Mouse (Mus musculus) kidney, adult 2 months (tissue): ENCODE measurements at regions not wholly inside any gene's neighbourhood (a gene's known extent, or its start where the extent isn't known, plus 50 kb on each side); places are given as distances from the start of the nearest gene placed in this dataset.

Source experiments
- DNase-seq: peaks from one replicate; pipeline ENCODE4 v3.0.0; 2021
- H3K27ac ChIP-seq: fragments of 200-500 bp; 2 replicates; pipeline ENCODE4 v1.5.1; 2012; ENCODE audit warnings: low read depth, low read length, control low read depth, inconsistent platforms; ENCODE audit not compliant: insufficient read depth
- H3K27me3 ChIP-seq: fragments of 200-500 bp; replicated peaks from 2 replicates; pipeline ENCODE4 v1.6.1; 2012; ENCODE audit warnings: mild to moderate bottlenecking, moderate library complexity, low read length, inconsistent platforms; ENCODE audit not compliant: control insufficient read depth, insufficient read depth
- H3K36me3 ChIP-seq: fragments of 200-500 bp; 2 replicates; pipeline ENCODE4 v1.6.1; 2012; ENCODE audit warnings: mild to moderate bottlenecking, moderate library complexity, low read length, inconsistent platforms; ENCODE audit not compliant: control insufficient read depth, insufficient read depth
- H3K4me1 ChIP-seq: fragments of 200-500 bp; 2 replicates; pipeline ENCODE4 v1.6.1; 2011; ENCODE audit warnings: low read length; ENCODE audit not compliant: control insufficient read depth, insufficient read depth
- H3K4me3 ChIP-seq: fragments of 200-500 bp; 2 replicates; pipeline ENCODE4 v1.5.1; 2011; ENCODE audit warnings: mild to moderate bottlenecking, low read depth, low read length, control low read depth; ENCODE audit not compliant: insufficient read depth
- CTCF ChIP-seq: fragments of 200-500 bp; conservative IDR thresholded peaks from 2 replicates; pipeline ENCODE4 v1.5.1; 2011; ENCODE audit warnings: low read depth, mild to moderate bottlenecking, control low read depth, low read length, moderate library complexity, mixed read lengths; ENCODE audit not compliant: insufficient read depth, insufficient read length
- POLR2A ChIP-seq: fragments of 200-500 bp; IDR thresholded peaks from one replicate; pipeline ENCODE4 v1.6.1; 2011; ENCODE audit warnings: low read depth, low read length, control low read depth
- WGBS: fragments of 180-500 bp; shearing (Covaris S2); methylation state at CpG from one replicate; pipeline ENCODE4 v1.1.7; 2018; 5-methylcytosine and 5-hydroxymethylcytosine counted together

DNA sequence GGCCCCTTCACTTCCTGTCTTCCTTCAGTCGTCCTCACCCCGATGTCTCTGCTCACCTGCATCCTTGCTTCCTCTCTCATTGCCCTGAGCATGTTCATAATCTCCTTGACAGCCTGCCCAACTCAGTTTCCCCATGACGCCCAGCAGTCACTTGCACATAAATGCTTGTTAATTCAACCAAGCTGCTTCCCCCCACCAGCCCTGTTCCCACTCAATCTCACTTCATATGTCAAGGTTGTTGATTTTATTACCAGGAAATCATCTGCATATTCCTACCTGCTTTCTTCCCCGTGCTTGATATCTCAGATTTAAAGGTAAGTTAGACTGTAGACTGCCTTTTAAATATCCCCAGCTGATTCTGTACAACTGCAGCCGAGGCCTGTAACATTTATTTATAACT lies 230.2 kb downstream of the Gm4791 start:
- 60% methylated on average over 5 of the region's 5 CpGs for WGBS
- Histone ChIP-seq H3K27ac (no peak overlapping the region), H3K36me3 (no peaks in the 10 kb centered on the region), H3K4me3 (no peak overlapping the region), H3K27me3 (no peaks in the 10 kb centered on the region; the same call in 1 of the 2 replicates), H3K4me1 (no peaks in the 10 kb centered on the region)
- DNase-seq, result no peak
- TF ChIP-seq POLR2A (no peak), CTCF (no peak)

DNA sequence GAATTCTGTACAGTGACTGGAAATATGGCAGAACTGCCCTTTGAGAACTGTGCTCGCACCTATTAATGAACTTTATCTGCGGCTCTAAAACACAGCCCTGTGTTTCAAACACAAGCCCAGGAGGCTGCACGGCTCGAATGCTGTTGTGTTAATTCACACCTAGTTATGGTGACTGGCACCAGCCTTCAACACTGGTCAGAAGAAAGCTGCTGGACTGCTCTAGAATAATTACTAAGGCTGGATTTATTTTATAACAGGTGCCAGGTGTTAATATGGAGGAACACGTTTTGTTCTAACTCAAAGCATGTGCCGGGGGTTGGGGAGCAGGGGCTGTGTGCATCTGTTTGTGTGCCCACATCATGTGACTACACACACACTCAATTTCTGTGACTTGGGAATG lies 230.8 kb downstream of the Gm4791 start:
- Histone ChIP-seq H3K4me3 (no peak overlapping the region), H3K27me3 (no peaks in the 10 kb centered on the region; the same call in 1 of the 2 replicates), H3K36me3 (no peaks in the 10 kb centered on the region), H3K27ac (no peak overlapping the region), H3K4me1 (no peaks in the 10 kb centered on the region)
- 68% methylated on average over 6 of the region's 6 CpGs for WGBS
- no peak for TF ChIP-seq CTCF
- no peak for TF ChIP-seq POLR2A
- no peak for DNase-seq

DNA sequence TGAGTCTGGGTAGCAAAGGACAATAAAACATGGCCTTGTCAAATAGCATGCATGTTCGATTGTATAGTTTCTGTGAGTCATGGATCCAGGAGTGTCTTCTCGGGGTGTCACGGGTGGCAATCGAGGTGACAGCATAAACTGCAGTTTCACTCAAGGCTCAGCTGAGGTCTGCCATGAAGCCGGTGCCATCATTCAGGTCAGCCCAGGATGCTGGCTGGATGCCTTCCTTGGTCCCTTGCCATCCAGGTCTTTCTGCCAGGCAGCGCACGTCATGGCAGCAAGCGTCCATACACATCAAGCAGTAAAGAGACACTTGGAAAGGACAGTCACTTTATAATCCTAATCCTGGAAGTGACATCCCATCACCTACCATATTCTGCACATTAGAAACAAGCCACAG lies 242.4 kb downstream of the Gm4791 start:
- WGBS, result 94% methylated on average over 8 of the region's 8 CpGs
- Histone ChIP-seq H3K36me3 (no peaks in the 10 kb centered on the region), H3K27ac (no peak overlapping the region), H3K27me3 (no peaks in the 10 kb centered on the region), H3K4me3 (no peak overlapping the region), H3K4me1 (no peaks in the 10 kb centered on the region)
- no peak for DNase-seq
- TF ChIP-seq CTCF, result no peak
- no peak for TF ChIP-seq POLR2A

DNA sequence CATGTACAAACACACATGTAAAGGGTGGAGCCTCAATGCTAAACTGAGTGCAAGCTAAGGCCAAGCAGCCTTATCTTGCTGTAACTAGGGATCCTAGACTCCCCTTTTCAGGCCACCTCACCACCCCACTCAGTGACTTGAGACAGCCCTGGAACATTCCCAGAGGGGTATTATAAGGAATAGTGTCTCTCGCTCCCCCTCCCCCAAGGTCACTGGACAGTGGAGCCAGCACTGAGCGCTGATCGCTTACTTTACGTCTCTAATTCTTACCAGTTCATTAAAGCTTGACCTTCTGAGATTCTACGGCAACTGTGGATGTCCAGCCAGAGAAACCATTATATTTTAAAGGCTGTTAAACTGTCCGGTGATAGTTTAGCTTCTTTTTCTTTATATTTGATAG lies 243.5 kb downstream of the Gm4791 start:
- H3K27ac ChIP-seq, result no peak overlapping the region
- 58% methylated on average over 6 of the region's 6 CpGs for WGBS
- no peaks in the 10 kb centered on the region for H3K36me3 ChIP-seq
- H3K27me3 ChIP-seq, result no peaks in the 10 kb centered on the region
- no peak for DNase-seq
- TF ChIP-seq POLR2A (no peak), CTCF (no peak)
- H3K4me3 ChIP-seq, result no peak overlapping the region
- H3K4me1 ChIP-seq, result no peaks in the 10 kb centered on the region

DNA sequence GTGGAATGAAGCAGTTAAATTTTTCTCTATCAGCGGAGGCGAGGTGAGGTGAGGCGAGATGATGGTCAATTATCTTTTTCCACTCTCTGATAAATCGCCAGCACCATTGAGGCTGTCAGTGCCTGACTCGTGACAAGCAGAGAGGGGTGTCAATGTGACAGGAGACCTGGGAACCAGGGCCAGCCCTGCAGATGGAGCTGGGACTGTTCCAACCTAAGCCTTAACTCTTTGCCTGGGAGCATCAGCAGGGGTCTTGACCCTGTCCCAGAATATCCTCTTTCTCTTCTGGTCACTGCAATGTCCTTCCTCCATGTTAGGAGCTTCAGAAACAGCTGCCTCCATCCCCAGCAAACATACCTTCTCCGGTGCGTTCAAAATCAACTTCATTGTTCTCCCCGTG lies 244.0 kb downstream of the Gm4791 start:
- Histone ChIP-seq H3K27me3 (no peaks in the 10 kb centered on the region), H3K27ac (no peak overlapping the region), H3K4me1 (no peaks in the 10 kb centered on the region), H3K36me3 (no peaks in the 10 kb centered on the region), H3K4me3 (no peak overlapping the region)
- TF ChIP-seq CTCF (no peak), POLR2A (no peak)
- no peak for DNase-seq
- 72% methylated on average over 8 of the region's 8 CpGs for WGBS

DNA sequence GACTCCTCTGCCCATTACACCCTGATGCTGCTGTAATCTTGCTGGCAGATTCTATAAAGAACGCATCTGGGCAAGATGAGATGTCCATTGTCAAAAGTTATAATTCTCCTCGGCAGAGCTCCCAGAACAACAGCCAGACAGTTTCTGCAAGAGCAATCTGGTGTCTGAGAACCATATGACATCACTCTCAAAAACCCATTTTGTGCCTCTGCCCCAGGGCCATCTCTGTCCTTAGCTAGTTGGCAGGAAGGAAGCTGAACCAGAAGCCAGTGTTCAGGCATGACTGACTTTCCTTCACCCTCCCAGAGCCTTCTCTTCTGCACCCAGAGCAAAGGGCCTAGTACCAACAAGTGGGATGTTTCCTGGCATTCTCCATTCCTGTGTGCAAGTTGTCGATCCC lies 250.5 kb downstream of the Gm4791 start:
- no peaks in the 10 kb centered on the region; the same call in 1 of the 2 replicates for H3K4me1 ChIP-seq
- no peak overlapping the region for H3K4me3 ChIP-seq
- no peaks in the 10 kb centered on the region for H3K36me3 ChIP-seq
- TF ChIP-seq POLR2A (no peak), CTCF (no peak)
- DNase-seq, result peak; percentile 15
- H3K27me3 ChIP-seq, result no peaks in the 10 kb centered on the region
- no peak overlapping the region for H3K27ac ChIP-seq
- 54% methylated on average over 3 of the region's 3 CpGs for WGBS

DNA sequence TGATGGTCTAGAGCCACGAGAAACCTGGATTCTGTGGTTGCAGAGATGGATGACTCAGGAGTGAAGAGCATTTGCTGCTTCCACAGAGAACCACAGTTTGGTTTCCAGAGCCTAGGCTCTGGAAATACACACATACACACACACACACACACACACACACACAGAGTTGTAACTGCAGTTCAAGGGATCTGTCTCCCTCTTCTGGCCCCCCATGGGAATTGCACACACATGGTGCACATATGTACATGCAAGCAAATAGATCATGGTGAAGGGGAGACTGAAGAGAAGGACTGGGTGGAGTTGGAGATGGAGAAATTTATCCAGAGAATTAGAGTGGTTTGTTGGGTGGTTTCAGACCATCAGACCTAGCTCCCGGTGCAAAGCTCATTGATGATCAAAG lies 252.6 kb downstream of the Gm4791 start:
- Histone ChIP-seq H3K27ac (no peak overlapping the region), H3K4me3 (no peak overlapping the region), H3K4me1 (peaks cover 3% of the 10 kb centered on the region; the same call in 1 of the 2 replicates), H3K36me3 (no peaks in the 10 kb centered on the region), H3K27me3 (no peaks in the 10 kb centered on the region)
- TF ChIP-seq CTCF, result no peak
- TF ChIP-seq POLR2A, result no peak
- no peak for DNase-seq
- WGBS, result 98% methylated on average over 2 of the region's 2 CpGs

DNA sequence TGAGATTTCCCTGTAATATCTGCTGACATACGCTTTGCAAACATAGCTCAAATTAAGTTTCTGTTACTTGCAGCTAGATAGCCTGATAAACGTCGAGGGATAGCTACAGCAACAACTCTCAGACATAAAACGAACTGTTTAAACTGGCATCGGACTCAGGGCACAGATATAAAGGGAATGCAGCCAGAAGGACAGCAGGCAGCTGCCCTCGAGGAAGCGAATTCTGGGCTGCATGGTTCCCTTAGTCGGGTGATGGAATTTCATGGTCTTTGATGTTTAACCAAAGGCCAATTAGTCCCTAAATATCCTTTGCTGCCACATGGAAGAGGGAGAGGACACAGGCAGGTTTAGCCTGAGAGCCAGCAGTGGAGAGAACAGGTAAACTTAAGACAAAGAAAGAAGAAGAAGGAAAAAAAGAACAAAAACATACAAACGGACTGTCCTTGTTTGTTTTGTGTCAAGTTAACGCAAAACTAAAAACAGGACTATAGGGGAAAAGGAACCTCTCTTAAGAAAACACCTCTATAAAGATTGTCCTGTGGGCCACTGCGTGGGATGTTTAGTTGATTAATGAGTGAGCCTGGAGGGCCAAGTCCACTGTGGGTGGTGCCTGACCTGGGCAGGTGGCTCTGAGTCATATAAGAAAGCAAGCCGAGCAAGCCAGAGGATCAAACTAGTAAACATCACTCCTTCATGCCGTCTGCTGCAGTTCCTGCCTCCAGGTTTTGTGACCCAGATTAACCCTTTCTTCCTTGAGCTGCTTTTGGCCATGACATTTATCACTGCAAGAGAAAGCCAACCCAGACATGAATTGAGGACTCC lies 255.5 kb downstream of the Gm4791 start:
- Histone ChIP-seq H3K27me3 (no peaks in the 10 kb centered on the region), H3K27ac (peak overlapping the region; percentile 1; the same call in 1 of the 2 replicates), H3K4me3 (no peak overlapping the region), H3K4me1 (peaks cover 3% of the 10 kb centered on the region; the same call in 1 of the 2 replicates), H3K36me3 (no peaks in the 10 kb centered on the region)
- TF ChIP-seq CTCF (no peak), POLR2A (no peak)
- DNase-seq, result peak; percentile 73
- 19% methylated on average over 13 of the region's 13 CpGs for WGBS
